Mouse (Mus musculus) left cerebral cortex, adult 2 months (tissue): Measurements from ENCODE around the gene Selenow. TPM values are rescaled to one million over a fixed set of nuclear protein-coding genes. Genes with fewer than 3 reads are reported as not detected.

Source experiments
- DNase-seq, 2 experiments: peaks; one replicate each; pipeline ENCODE4 v3.0.0; 2021 to 2022; ENCODE audit warnings: low spot score in 2 of 2, mixed read lengths in 1 of 2; ENCODE audit errors: extremely low spot score in 1 of 2
- H3K27ac ChIP-seq: fragments of 200-600 bp; 2 replicates; pipeline ENCODE4 v1.8.1; 2022
- H3K4me3 ChIP-seq: fragments of 200-600 bp; 2 replicates; pipeline ENCODE4 v1.8.1; 2022
- CTCF ChIP-seq: fragments of 200-600 bp; IDR thresholded peaks from 2 replicates; pipeline ENCODE4 v1.8.1; 2022; ENCODE audit warnings: antibody characterized with exemption, mild to moderate bottlenecking, moderate library complexity
- intact Hi-C: fragments of 180-260 bp; cut with DNase I; formaldehyde crosslinking; loops from one replicate; pipeline ENCODE4 v1.15.1; 2025
- total RNA-seq, 2 experiments: library from RNA; stranded (reverse); gene quantifications; 2 replicates each; pipeline ENCODE4 v1.2.3; 2021

The Selenow gene
- total RNA-seq, 2 experiments from 2014 or later: 1,033 to 1,089 TPM

GRCm38 (mm10) chr7:15881831-15882230, 40.4 kb downstream of the Selenow start:
- intact Hi-C loops: no loop called here
- Histone ChIP-seq H3K27ac (no peak overlapping the region), H3K4me3 (no peak overlapping the region)
- TF ChIP-seq CTCF: no peak
- DNase-seq: no peak

GRCm38 (mm10) chr7:15881388-15881787, 40.8 kb downstream of the Selenow start:
- intact Hi-C loops: no loop called here
- no peak for TF ChIP-seq CTCF
- no peak for DNase-seq
- no peak overlapping the region for H3K4me3 ChIP-seq
- H3K27ac ChIP-seq: no peak overlapping the region

GRCm38 (mm10) chr7:15879756-15880155, 42.4 kb downstream of the Selenow start, which contains the start of gene Crx:
Crx (minus strand) TSS chr7:15879968.
- no peak for DNase-seq
- Histone ChIP-seq H3K27ac (no peak within 1 kb of the TSS), H3K4me3 (no peak within 1 kb of the TSS)
- intact Hi-C loops: no loop called here
- no peak for TF ChIP-seq CTCF

Other genes with a start within 250 kb of the Selenow start
- gene Obox5, start 172.3 kb downstream of the Selenow start, total RNA-seq: not detected
- gene Obox6, start 82.7 kb downstream of the Selenow start, total RNA-seq: not detected
- gene Crx, start 42.4 kb downstream of the Selenow start, total RNA-seq: not detected
- gene Crxos, start 39.8 kb downstream of the Selenow start, total RNA-seq: under 1 TPM in 1 of 2 experiments, not detected in 1; 0.29 TPM
- 100 to 1,000 TPM; 108 to 113 TPM for gene Nop53, start 23.7 kb upstream of the Selenow start, total RNA-seq
- 1 to 10 TPM; 6.4 to 6.7 TPM for gene Ehd2, start 45.2 kb upstream of the Selenow start, total RNA-seq
- gene Bicra, start 125.5 kb upstream of the Selenow start, total RNA-seq: 10 to 100 TPM; 14.5 to 15.4 TPM
- under 1 TPM; 0.77 to 0.97 TPM for gene Zfp541, start 139.4 kb upstream of the Selenow start, total RNA-seq
- 100 to 1,000 TPM; 269 to 280 TPM for gene Napa, start 176.1 kb upstream of the Selenow start, total RNA-seq
- gene Kptn, start 197.5 kb upstream of the Selenow start, total RNA-seq: 10 to 100 TPM; 42.9 to 46.3 TPM
- gene Slc8a2, start 207.4 kb upstream of the Selenow start, total RNA-seq: 100 to 1,000 TPM; 226 TPM